Mouse (Mus musculus): ENCODE results near the gene Nudt2. TPM values are rescaled to one million over a fixed set of nuclear protein-coding genes. Genes with fewer than 3 reads are reported as not detected.
A peak's percentile ranks its signal among the peaks of the same experiment; 100 is the strongest.

Nudt2 gene
- polyA plus RNA-seq, 1 experiment from 2014 or later: 76.8 TPM

- H3K9ac ChIP-seq (ENCODE audit: low read depth, low read length): no peak overlapping the region
- no peaks in the 10 kb centered on the region for H3K9me3 ChIP-seq (ENCODE audit: control insufficient read depth, low read length)
- no peak for ATAC-seq
- no peaks in the 10 kb centered on the region for H3K27me3 ChIP-seq (replicated peaks; ENCODE audit: control insufficient read depth, insufficient read depth, low read length)
- H3K27ac ChIP-seq (ENCODE audit: low read depth, low read length): no peak overlapping the region
- 55% methylated on average over 17 of the region's 17 CpGs for WGBS
- peaks cover 18% of the 10 kb centered on the region for H3K4me1 ChIP-seq (ENCODE audit: control insufficient read depth, insufficient read depth, low read depth, low read length)
- no peaks in the 10 kb centered on the region for H3K36me3 ChIP-seq (ENCODE audit: control insufficient read depth, insufficient read depth, low read length)
- H3K4me2 ChIP-seq (ENCODE audit: low read length): no peak overlapping the region
- H3K4me3 ChIP-seq (ENCODE audit: low read length): no peak overlapping the region
Observed at GRCm38 (mm10) chr4:41468396-41469080, 3.6 kb downstream of the Nudt2 start.

- Histone ChIP-seq H3K9me3 (ENCODE audit: control insufficient read depth, low read length) (no peaks in the 10 kb centered on the region), H3K4me1 (ENCODE audit: control insufficient read depth, insufficient read depth, low read depth, low read length) (peaks cover 14% of the 10 kb centered on the region), H3K4me2 (ENCODE audit: low read length) (no peak overlapping the region), H3K9ac (ENCODE audit: low read depth, low read length) (no peak overlapping the region), H3K36me3 (ENCODE audit: control insufficient read depth, insufficient read depth, low read length) (no peaks in the 10 kb centered on the region), H3K4me3 (ENCODE audit: low read length) (no peak overlapping the region), H3K27ac (ENCODE audit: low read depth, low read length) (0 out of 2 replicates have a peak overlapping the region, but pooled peaks have one; percentile 7), H3K27me3 (replicated peaks; ENCODE audit: control insufficient read depth, insufficient read depth, low read length) (no peaks in the 10 kb centered on the region)
- no peak for ATAC-seq
- 72% methylated on average over 10 of the region's 10 CpGs for WGBS
Observed at GRCm38 (mm10) chr4:41469199-41469598, 4.2 kb downstream of the Nudt2 start.

- Histone ChIP-seq H3K9me3 (ENCODE audit: control insufficient read depth, low read length) (no peaks in the 10 kb centered on the region), H3K4me2 (ENCODE audit: low read length) (no peak overlapping the region), H3K9ac (ENCODE audit: low read depth, low read length) (no peak overlapping the region), H3K4me1 (ENCODE audit: control insufficient read depth, insufficient read depth, low read depth, low read length) (peaks cover 14% of the 10 kb centered on the region), H3K4me3 (ENCODE audit: low read length) (no peak overlapping the region), H3K27ac (ENCODE audit: low read depth, low read length) (peak overlapping the region; percentile 36), H3K36me3 (ENCODE audit: control insufficient read depth, insufficient read depth, low read length) (no peaks in the 10 kb centered on the region), H3K27me3 (replicated peaks; ENCODE audit: control insufficient read depth, insufficient read depth, low read length) (no peaks in the 10 kb centered on the region)
- ATAC-seq: no peak
- WGBS: 42% methylated on average over 7 of the region's 7 CpGs
Observed at GRCm38 (mm10) chr4:41470051-41470683, 5.2 kb downstream of the Nudt2 start.

- H3K27me3 ChIP-seq (replicated peaks; ENCODE audit: control insufficient read depth, insufficient read depth, low read length): no peaks in the 10 kb centered on the region
- H3K9me3 ChIP-seq (ENCODE audit: control insufficient read depth, low read length): no peaks in the 10 kb centered on the region
- peak overlapping the region; percentile 14 for H3K27ac ChIP-seq (ENCODE audit: low read depth, low read length)
- H3K4me3 ChIP-seq (ENCODE audit: low read length): no peak overlapping the region
- peaks cover 14% of the 10 kb centered on the region for H3K4me1 ChIP-seq (ENCODE audit: control insufficient read depth, insufficient read depth, low read depth, low read length)
- no peak overlapping the region for H3K9ac ChIP-seq (ENCODE audit: low read depth, low read length)
- peak; percentile 86 for ATAC-seq
- WGBS: 19% methylated on average over 5 of the region's 5 CpGs
- no peaks in the 10 kb centered on the region for H3K36me3 ChIP-seq (ENCODE audit: control insufficient read depth, insufficient read depth, low read length)
- H3K4me2 ChIP-seq (ENCODE audit: low read length): no peak overlapping the region
Observed at GRCm38 (mm10) chr4:41470684-41471383, 5.9 kb downstream of the Nudt2 start.

GRCm38 (mm10) chr4:41471384-41471689 lies 6.4 kb downstream of the Nudt2 start:
- peak overlapping the region; percentile 14 for H3K27ac ChIP-seq (ENCODE audit: low read depth, low read length)
- no peaks in the 10 kb centered on the region for H3K27me3 ChIP-seq (replicated peaks; ENCODE audit: control insufficient read depth, insufficient read depth, low read length)
- no peak overlapping the region for H3K4me2 ChIP-seq (ENCODE audit: low read length)
- H3K9me3 ChIP-seq (ENCODE audit: control insufficient read depth, low read length): no peaks in the 10 kb centered on the region
- no peak overlapping the region for H3K4me3 ChIP-seq (ENCODE audit: low read length)
- peaks cover 14% of the 10 kb centered on the region for H3K4me1 ChIP-seq (ENCODE audit: control insufficient read depth, insufficient read depth, low read depth, low read length)
- ATAC-seq: no peak
- no peaks in the 10 kb centered on the region for H3K36me3 ChIP-seq (ENCODE audit: control insufficient read depth, insufficient read depth, low read length)
- 80% methylated on average over 1 of the region's 1 CpGs for WGBS
- no peak overlapping the region for H3K9ac ChIP-seq (ENCODE audit: low read depth, low read length)

- H3K4me3 ChIP-seq (ENCODE audit: low read length): no peak overlapping the region
- peaks cover 3% of the 10 kb centered on the region; the same call in 1 of the 2 replicates for H3K4me1 ChIP-seq (ENCODE audit: control insufficient read depth, insufficient read depth, low read depth, low read length)
- H3K36me3 ChIP-seq (ENCODE audit: control insufficient read depth, insufficient read depth, low read length): peaks cover 7% of the 10 kb centered on the region; the same call in 1 of the 2 replicates
- 84% methylated on average over 9 of the region's 9 CpGs for WGBS
- no peak overlapping the region for H3K27ac ChIP-seq (ENCODE audit: low read depth, low read length)
- no peak overlapping the region for H3K9ac ChIP-seq (ENCODE audit: low read depth, low read length)
- ATAC-seq: no peak
- H3K9me3 ChIP-seq (ENCODE audit: control insufficient read depth, low read length): no peaks in the 10 kb centered on the region
- no peak overlapping the region for H3K4me2 ChIP-seq (ENCODE audit: low read length)
- H3K27me3 ChIP-seq (replicated peaks; ENCODE audit: control insufficient read depth, insufficient read depth, low read length): no peaks in the 10 kb centered on the region
Observed at GRCm38 (mm10) chr4:41477648-41478160, 12.8 kb downstream of the Nudt2 start.

- Histone ChIP-seq H3K27me3 (replicated peaks; ENCODE audit: control insufficient read depth, insufficient read depth, low read length) (no peaks in the 10 kb centered on the region), H3K4me1 (ENCODE audit: control insufficient read depth, insufficient read depth, low read depth, low read length) (peaks cover 3% of the 10 kb centered on the region; the same call in 1 of the 2 replicates), H3K4me3 (ENCODE audit: low read length) (no peak overlapping the region), H3K9me3 (ENCODE audit: control insufficient read depth, low read length) (no peaks in the 10 kb centered on the region), H3K9ac (ENCODE audit: low read depth, low read length) (no peak overlapping the region), H3K27ac (ENCODE audit: low read depth, low read length) (no peak overlapping the region), H3K36me3 (ENCODE audit: control insufficient read depth, insufficient read depth, low read length) (peaks cover 7% of the 10 kb centered on the region; the same call in 1 of the 2 replicates), H3K4me2 (ENCODE audit: low read length) (no peak overlapping the region)
- WGBS: 66% methylated on average over 4 of the region's 4 CpGs
- ATAC-seq: 0 out of 2 replicates have a peak, but pooled peaks have one; percentile 16
Observed at GRCm38 (mm10) chr4:41478751-41479455, 14.0 kb downstream of the Nudt2 start.

- H3K9me3 ChIP-seq (ENCODE audit: control insufficient read depth, low read length): no peaks in the 10 kb centered on the region
Observed at GRCm38 (mm10) chr4:41479456-41479804, 14.5 kb downstream of the Nudt2 start.

More at GRCm38 (mm10) chr4:41479456-41479804, 14.5 kb downstream of the Nudt2 start:
- no peak overlapping the region for H3K9ac ChIP-seq (ENCODE audit: low read depth, low read length)
- no peaks in the 10 kb centered on the region for H3K27me3 ChIP-seq (replicated peaks; ENCODE audit: control insufficient read depth, insufficient read depth, low read length)
- no peak overlapping the region for H3K4me3 ChIP-seq (ENCODE audit: low read length)
- no peak overlapping the region for H3K4me2 ChIP-seq (ENCODE audit: low read length)
- 63% methylated on average over 1 of the region's 1 CpGs for WGBS
- ATAC-seq: peak; percentile 38; the same call in 1 of the 2 replicates
- H3K36me3 ChIP-seq (ENCODE audit: control insufficient read depth, insufficient read depth, low read length): peaks cover 7% of the 10 kb centered on the region; the same call in 1 of the 2 replicates
- no peak overlapping the region for H3K27ac ChIP-seq (ENCODE audit: low read depth, low read length)
- H3K4me1 ChIP-seq (ENCODE audit: control insufficient read depth, insufficient read depth, low read depth, low read length): peaks cover 3% of the 10 kb centered on the region; the same call in 1 of the 2 replicates

Measured in hindbrain, embryonic 16.5 days (tissue).